Comparison of ENCODE assay signal across 8 mouse cellular contexts in genomic region chr13:10942031-10942655, GRCm38 (mm10).
DNase-seq lines count a peak whose midpoint lies in the region; ATAC-seq lines count a peak whose summit lies in the region.

No protein-coding gene starts in this region.

- ATAC-seq in midbrain, embryonic 12.5 days (ENCODE audit: low FRiP score, low read depth), result peak; percentile 52; the same call in 1 of the 2 replicates
- ATAC-seq in erythroblast, adult 5-6 weeks (replicated peaks; ENCODE audit: low FRiP score, poor library complexity, severe bottlenecking), result no peak

- H3K36me3 ChIP-seq in midbrain, embryonic 12.5 days, result no peaks in the 10 kb centered on the region
- no peaks in the 10 kb centered on the region for H3K36me3 ChIP-seq in midbrain, embryonic 10.5 days

- no peak overlapping the region for H3K27ac ChIP-seq in midbrain, embryonic 12.5 days (replicated peaks)
- no peak overlapping the region for H3K27ac ChIP-seq in midbrain, embryonic 10.5 days (replicated peaks)

- H3K4me2 ChIP-seq in midbrain, embryonic 12.5 days (replicated peaks), result no peak overlapping the region

- DNase-seq in gastrocnemius, postnatal 14 days, result peak; percentile 5
- no peak for DNase-seq in gastrocnemius, adult 18-20 months (ENCODE audit: low spot score)
- no peak for DNase-seq in midbrain, embryonic 10.5 days (ENCODE audit: low spot score)
- DNase-seq in cerebellum, postnatal 14 days, result peak; percentile 54 to 80
- peak; percentile 3 for DNase-seq in layer of hippocampus, adult 9-11 months
- DNase-seq in spleen, postnatal 10 days (ENCODE audit: low spot score in 2 of 2), result no peak

- H3K9me3 ChIP-seq in midbrain, embryonic 12.5 days, result no peaks in the 10 kb centered on the region
- no peaks in the 10 kb centered on the region for H3K9me3 ChIP-seq in midbrain, embryonic 10.5 days (replicated peaks)

- H3K27me3 ChIP-seq in midbrain, embryonic 12.5 days, result no peaks in the 10 kb centered on the region
- no peaks in the 10 kb centered on the region for H3K27me3 ChIP-seq in midbrain, embryonic 10.5 days (ENCODE audit: low read depth, poor library complexity, severe bottlenecking)

- H3K4me3 ChIP-seq in midbrain, embryonic 12.5 days, result no peak overlapping the region
- no peak overlapping the region for H3K4me3 ChIP-seq in midbrain, embryonic 10.5 days

- H3K4me1 ChIP-seq in midbrain, embryonic 12.5 days, result no peaks in the 10 kb centered on the region
- H3K4me1 ChIP-seq in midbrain, embryonic 10.5 days, result no peaks in the 10 kb centered on the region

- intact Hi-C loops in gastrocnemius, postnatal 14 days (cut with DNase I; ENCODE audit: low total_unique reads), result no loop called here

- H3K9ac ChIP-seq in midbrain, embryonic 12.5 days (replicated peaks), result no peak overlapping the region

- 61% methylated on average over 4 of the region's 4 CpGs for WGBS in midbrain, embryonic 12.5 days
- WGBS in midbrain, embryonic 10.5 days, result 55% methylated on average over 4 of the region's 4 CpGs

Comparison
In these comparisons a context has a peak if more than half of its experiments do, and no peak if none do; other contexts are left out.
1. DNase-seq: peak in gastrocnemius, postnatal 14 days (single experiment), cerebellum, postnatal 14 days (2 of 2) and layer of hippocampus, adult 9-11 months (single experiment); none in gastrocnemius, adult 18-20 months (single experiment), midbrain, embryonic 10.5 days (single experiment) and spleen, postnatal 10 days (0 of 2).